Mouse (Mus musculus): ENCODE data around the gene Pknox2. TPM values are rescaled to one million over a fixed set of nuclear protein-coding genes. Genes with fewer than 3 reads are reported as not detected.

Pknox2 gene
- polyA plus RNA-seq, 1 experiment = 32.2 TPM

GRCm38 (mm10) chr9:37094230-37094990 lies 52.8 kb downstream of the Pknox2 start:
- DNase-seq = no peak
- H3K4me1 ChIP-seq (ENCODE audit: control insufficient read depth, insufficient read depth, low read length) = no peaks in the 10 kb centered on the region
- 69% methylated on average over 11 of the region's 11 CpGs for WGBS
- no peak overlapping the region for H3K4me3 ChIP-seq (replicated peaks; ENCODE audit: extremely low read depth, low read depth, low read length)
- TF ChIP-seq POLR2A (IDR thresholded peaks at IDR 0.05; ENCODE audit: borderline replicate concordance, extremely low read depth, low read depth, low read length) (no peak), CTCF (IDR thresholded peaks at IDR 0.05; ENCODE audit: insufficient read depth, low read length) (no peak)

DNA sequence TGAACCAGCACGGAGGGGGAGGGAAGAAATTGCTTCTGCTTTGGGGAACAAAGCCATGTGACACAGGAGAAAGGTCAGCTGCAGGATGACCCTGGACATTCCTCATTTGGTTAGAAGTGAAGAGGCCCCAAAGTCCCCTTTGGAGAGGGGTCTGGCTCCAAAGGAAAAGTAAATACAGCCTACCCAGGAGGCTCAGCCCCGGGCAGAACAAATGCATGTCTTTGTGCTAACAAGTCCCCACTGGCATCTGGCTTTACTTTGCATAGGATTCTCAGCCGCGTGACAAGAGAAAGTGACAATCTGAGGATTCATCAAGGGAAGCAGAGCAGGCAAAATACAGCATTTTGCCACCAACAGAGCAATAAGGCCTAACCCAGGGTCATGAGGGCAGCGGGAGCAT lies 54.1 kb downstream of the Pknox2 start:
- no peak for TF ChIP-seq CTCF (IDR thresholded peaks at IDR 0.05; ENCODE audit: insufficient read depth, low read length)
- TF ChIP-seq POLR2A (IDR thresholded peaks at IDR 0.05; ENCODE audit: borderline replicate concordance, extremely low read depth, low read depth, low read length) = no peak
- DNase-seq = no peak
- WGBS = 37% methylated on average over 5 of the region's 5 CpGs
- no peak overlapping the region for H3K4me3 ChIP-seq (replicated peaks; ENCODE audit: extremely low read depth, low read depth, low read length)
- no peaks in the 10 kb centered on the region for H3K4me1 ChIP-seq (ENCODE audit: control insufficient read depth, insufficient read depth, low read length)

- DNase-seq = no peak
- WGBS = 65% methylated on average over 6 of the region's 6 CpGs
- H3K4me3 ChIP-seq (replicated peaks; ENCODE audit: extremely low read depth, low read depth, low read length) = no peak overlapping the region
- peaks cover 9% of the 10 kb centered on the region for H3K4me1 ChIP-seq (ENCODE audit: control insufficient read depth, insufficient read depth, low read length)
- TF ChIP-seq CTCF (IDR thresholded peaks at IDR 0.05; ENCODE audit: insufficient read depth, low read length) = no peak
These were observed 57.1 kb downstream of the Pknox2 start for GRCm38 (mm10) chr9:37089894-37090652.

DNA sequence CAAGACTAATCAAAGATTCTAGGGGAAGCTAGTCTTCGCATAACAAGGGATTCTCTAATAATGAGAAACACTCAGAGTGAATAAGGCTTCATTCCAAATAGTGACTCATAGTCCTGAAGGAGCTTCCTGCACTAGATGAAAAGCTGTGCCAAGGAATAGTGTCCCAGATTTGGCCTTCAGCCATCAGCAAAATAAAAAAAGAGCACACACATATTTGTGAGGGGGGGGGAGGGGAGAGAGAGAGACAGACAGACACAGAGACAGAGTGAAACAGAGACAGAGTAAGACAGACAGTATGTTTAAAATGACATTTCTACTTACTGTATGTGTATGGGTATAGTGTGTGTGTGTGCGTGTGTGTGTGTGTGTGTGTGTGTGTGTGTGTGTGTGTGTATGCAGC lies 61.8 kb downstream of the Pknox2 start:
- DNase-seq = no peak
- WGBS = 37% methylated on average over 2 of the region's 2 CpGs
- no peak overlapping the region for H3K4me3 ChIP-seq (replicated peaks; ENCODE audit: extremely low read depth, low read depth, low read length)
- H3K4me1 ChIP-seq (ENCODE audit: control insufficient read depth, insufficient read depth, low read length) = peaks cover 18% of the 10 kb centered on the region
- TF ChIP-seq POLR2A (IDR thresholded peaks at IDR 0.05; ENCODE audit: borderline replicate concordance, extremely low read depth, low read depth, low read length) = no peak
- no peak for TF ChIP-seq CTCF (IDR thresholded peaks at IDR 0.05; ENCODE audit: insufficient read depth, low read length)

GRCm38 (mm10) chr9:37082246-37082645 lies 65.0 kb downstream of the Pknox2 start:
- DNase-seq = no peak
- WGBS = 94% methylated on average over 10 of the region's 10 CpGs

DNA sequence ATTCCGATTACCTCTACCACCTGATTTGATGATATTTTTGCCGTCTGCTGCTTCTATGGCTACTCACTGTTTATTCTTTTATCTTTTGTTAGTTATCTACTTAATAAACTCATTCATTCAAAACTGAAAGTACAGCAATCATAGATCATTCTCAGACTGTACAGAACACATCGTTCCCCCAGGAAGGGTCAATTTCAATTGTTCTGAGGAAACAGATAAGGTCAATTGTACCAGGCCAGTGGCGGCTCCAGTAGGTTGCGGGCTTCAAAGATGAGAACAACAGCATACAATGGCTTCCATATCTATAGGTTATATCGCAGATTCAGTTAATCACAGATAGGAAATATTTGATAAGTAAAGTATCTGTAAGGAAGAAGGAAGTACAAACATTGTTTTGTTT lies 66.9 kb downstream of the Pknox2 start:
- TF ChIP-seq CTCF (IDR thresholded peaks at IDR 0.05; ENCODE audit: insufficient read depth, low read length) = no peak
- no peak for TF ChIP-seq POLR2A (IDR thresholded peaks at IDR 0.05; ENCODE audit: borderline replicate concordance, extremely low read depth, low read depth, low read length)
- Histone ChIP-seq H3K4me1 (ENCODE audit: control insufficient read depth, insufficient read depth, low read length) (peaks cover 16% of the 10 kb centered on the region), H3K4me3 (replicated peaks; ENCODE audit: extremely low read depth, low read depth, low read length) (no peak overlapping the region)
- DNase-seq = no peak
- 54% methylated on average over 6 of the region's 6 CpGs for WGBS

More at GRCm38 (mm10) chr9:37082246-37082645, 65.0 kb downstream of the Pknox2 start:
- Histone ChIP-seq H3K4me3 (replicated peaks; ENCODE audit: extremely low read depth, low read depth, low read length) (no peak overlapping the region), H3K4me1 (ENCODE audit: control insufficient read depth, insufficient read depth, low read length) (peaks cover 24% of the 10 kb centered on the region)
- TF ChIP-seq CTCF (IDR thresholded peaks at IDR 0.05; ENCODE audit: insufficient read depth, low read length) (no peak), POLR2A (IDR thresholded peaks at IDR 0.05; ENCODE audit: borderline replicate concordance, extremely low read depth, low read depth, low read length) (no peak)

DNA sequence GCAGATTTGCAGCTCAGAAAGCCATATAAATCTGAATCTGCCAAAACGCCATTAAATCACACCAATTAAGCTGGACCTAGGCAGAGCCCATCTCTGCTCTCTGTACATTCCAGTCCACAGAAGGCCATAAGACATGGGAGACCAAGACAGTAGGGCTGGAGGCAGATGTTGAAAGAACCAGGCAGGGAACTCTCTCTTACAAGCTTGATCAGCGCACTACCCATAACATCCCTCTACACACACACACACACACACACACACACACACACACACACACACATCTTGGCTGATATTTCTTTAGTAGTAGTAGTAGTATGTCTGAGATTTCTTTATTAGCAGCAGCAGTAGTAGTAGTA lies 70.2 kb downstream of the Pknox2 start:
- Histone ChIP-seq H3K4me1 (ENCODE audit: control insufficient read depth, insufficient read depth, low read length) (peaks cover 9% of the 10 kb centered on the region), H3K4me3 (replicated peaks; ENCODE audit: extremely low read depth, low read depth, low read length) (no peak overlapping the region)
- TF ChIP-seq POLR2A (IDR thresholded peaks at IDR 0.05; ENCODE audit: borderline replicate concordance, extremely low read depth, low read depth, low read length) = no peak
- TF ChIP-seq CTCF (IDR thresholded peaks at IDR 0.05; ENCODE audit: insufficient read depth, low read length) = no peak
- 66% methylated on average over 2 of the region's 2 CpGs for WGBS
- DNase-seq = no peak

DNA sequence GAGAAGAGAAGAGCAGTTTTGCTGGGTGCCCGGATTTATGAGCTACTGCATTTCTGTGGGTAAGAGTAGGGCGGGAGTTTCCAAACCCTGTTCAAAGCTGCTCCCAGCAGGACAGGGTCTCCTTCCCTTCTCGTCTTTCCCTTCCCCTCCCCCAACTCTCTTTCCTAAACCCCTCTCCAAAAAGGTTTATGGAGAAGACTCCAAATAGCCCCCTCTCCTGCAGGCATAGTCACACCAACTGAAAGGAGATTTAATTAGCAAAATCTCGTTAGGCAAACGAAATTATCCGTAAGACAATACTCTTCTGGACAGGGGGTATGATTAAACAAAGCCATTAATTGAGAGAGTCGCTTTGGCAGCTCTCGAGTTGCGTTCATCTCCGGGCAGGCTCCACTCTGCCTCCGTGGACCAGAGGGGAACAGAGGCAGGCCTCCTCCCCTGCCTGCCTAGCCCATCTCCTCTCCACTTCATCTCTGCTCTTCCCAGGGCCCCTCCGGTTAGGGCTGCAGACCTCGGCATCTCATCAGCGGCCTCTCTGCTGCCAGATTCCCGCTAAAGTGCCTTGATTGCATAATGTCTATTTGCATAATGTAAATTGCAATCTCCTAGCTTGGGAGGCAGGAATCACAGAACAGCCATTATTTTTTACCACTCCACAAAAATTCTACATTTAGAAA lies 70.7 kb downstream of the Pknox2 start:
- 49% methylated on average over 15 of the region's 15 CpGs for WGBS
- Histone ChIP-seq H3K4me3 (replicated peaks; ENCODE audit: extremely low read depth, low read depth, low read length) (no peak overlapping the region), H3K4me1 (ENCODE audit: control insufficient read depth, insufficient read depth, low read length) (peaks cover 9% of the 10 kb centered on the region)
- DNase-seq = no peak
- TF ChIP-seq CTCF (IDR thresholded peaks at IDR 0.05; ENCODE audit: insufficient read depth, low read length) = no peak
- no peak for TF ChIP-seq POLR2A (IDR thresholded peaks at IDR 0.05; ENCODE audit: borderline replicate concordance, extremely low read depth, low read depth, low read length)

- TF ChIP-seq CTCF (IDR thresholded peaks at IDR 0.05; ENCODE audit: insufficient read depth, low read length) (no peak), POLR2A (IDR thresholded peaks at IDR 0.05; ENCODE audit: borderline replicate concordance, extremely low read depth, low read depth, low read length) (no peak)
- peaks cover 9% of the 10 kb centered on the region for H3K4me1 ChIP-seq (ENCODE audit: control insufficient read depth, insufficient read depth, low read length)
- WGBS = 68% methylated on average over 4 of the region's 4 CpGs
- no peak for DNase-seq
- no peak overlapping the region for H3K4me3 ChIP-seq (replicated peaks; ENCODE audit: extremely low read depth, low read depth, low read length)
These were observed 71.3 kb downstream of the Pknox2 start for GRCm38 (mm10) chr9:37075903-37076302.

All from lung, adult 2 months (tissue).